Mouse (Mus musculus) liver (tissue): Measurements from ENCODE around the gene Gm21454.
"Not testable (repeated sequence)": the region's sequence is repeated elsewhere in the genome, so short reads cannot be mapped to it uniquely, and the experiment has no call there.

Experiments
- DNase-seq: peaks from one replicate; pipeline ENCODE4 v3.0.0-alpha.2; 2020; ENCODE audit warnings: mixed read lengths

Gene Gm21454

GRCm38 (mm10) chrY:13252091-13252490 is at the start of gene Gm21454, which contains the start of gene Gm21440:
Gm21454 (plus strand) TSS chrY:13252442.
Gm21440 (plus strand) TSS chrY:13252391.
- DNase-seq, result not testable (repeated sequence)

GRCm38 (mm10) chrY:13223828-13224227 is 28.4 kb upstream of the Gm21454 start, which contains the start of gene Gm21828:
Gm21828 (minus strand) TSS chrY:13223928.
- not testable (repeated sequence) for DNase-seq

GRCm38 (mm10) chrY:13348963-13349362 is 96.7 kb downstream of the Gm21454 start, which contains the start of gene Gm21725:
Gm21725 (minus strand) TSS chrY:13349063.
- DNase-seq, result not testable (repeated sequence)
